Mouse (Mus musculus) MEL (cell line): ENCODE results near the gene H2-DMb1.

Source experiments
- CHD1 ChIP-seq: IDR thresholded peaks from 2 replicates; pipeline ENCODE4 v1.6.1; 2012; ENCODE audit warnings: low read depth, mild to moderate bottlenecking, inconsistent platforms, low read length, improper control_type of control experiment
- CTCF ChIP-seq, 3 experiments: IDR thresholded peaks in 2 of 3; conservative IDR thresholded peaks in 1 of 3; 2 replicates each; pipeline ENCODE4 v1.5.1; 2011 to 2012; ENCODE audit warnings: low read length in 3 of 3, low read depth in 2 of 3, mild to moderate bottlenecking in 2 of 3, improper control_type of control experiment in 1 of 3, inconsistent platforms in 1 of 3, mixed read lengths in 1 of 3, moderate library complexity in 1 of 3; ENCODE audit not compliant: control insufficient read depth in 1 of 3, insufficient read depth in 1 of 3, poor library complexity in 1 of 3, severe bottlenecking in 1 of 3
- EP300 ChIP-seq, 2 experiments: IDR thresholded peaks; 2 replicates each; pipeline ENCODE4 v1.6.1; 2011; ENCODE audit warnings: improper control_type of control experiment in 2 of 2, low read length in 2 of 2, low read depth in 1 of 2, mild to moderate bottlenecking in 1 of 2
- ETS1 ChIP-seq: IDR thresholded peaks from 2 replicates; pipeline ENCODE4 v1.6.1; 2012; ENCODE audit warnings: low read depth, mild to moderate bottlenecking, inconsistent platforms, low read length, improper control_type of control experiment, moderate library complexity
- GATA1 ChIP-seq: IDR thresholded peaks from 2 replicates; pipeline ENCODE4 v1.6.1; 2011; ENCODE audit warnings: low read depth, low read length, improper control_type of control experiment
- POLR2A ChIP-seq, 2 experiments: IDR thresholded peaks; 2 replicates each; pipeline ENCODE4 v1.6.1; 2011 to 2012; ENCODE audit warnings: low read length in 2 of 2, mild to moderate bottlenecking in 2 of 2, control low read depth in 1 of 2, improper control_type of control experiment in 1 of 2, low read depth in 1 of 2, moderate library complexity in 1 of 2; ENCODE audit not compliant: control insufficient read depth in 1 of 2, insufficient read depth in 1 of 2, poor library complexity in 1 of 2
- POLR2AphosphoS5 ChIP-seq: IDR thresholded peaks from 2 replicates; pipeline ENCODE4 v1.6.1; 2012; ENCODE audit warnings: low read depth, borderline replicate concordance, mild to moderate bottlenecking, inconsistent platforms, low read length, moderate library complexity, mixed read lengths
- RCOR1 ChIP-seq: IDR thresholded peaks from 2 replicates; pipeline ENCODE4 v1.6.1; 2012; ENCODE audit warnings: low read depth, mild to moderate bottlenecking, inconsistent platforms, low read length, improper control_type of control experiment
- SIN3A ChIP-seq: IDR thresholded peaks from 2 replicates; pipeline ENCODE4 v1.6.1; 2012; ENCODE audit warnings: low read length, improper control_type of control experiment, inconsistent platforms

- TF ChIP-seq CTCF (IDR thresholded peaks at IDR 0.05 in 2 of 3, conservative IDR thresholded peaks at IDR 0.05 in 1 of 3; ENCODE audit: control insufficient read depth in 1 of 3, insufficient read depth in 1 of 3, low read depth in 2 of 3, low read length in 3 of 3, poor library complexity in 1 of 3, severe bottlenecking in 1 of 3) (no peak), RCOR1 (no peak), POLR2A (IDR thresholded peaks at IDR 0.05; ENCODE audit: control insufficient read depth in 1 of 2, insufficient read depth in 1 of 2, low read depth in 1 of 2, low read length in 2 of 2, poor library complexity in 1 of 2) (no peak), GATA1 (no peak), POLR2AphosphoS5 (no peak), SIN3A (no peak), EP300 (IDR thresholded peaks at IDR 0.05; ENCODE audit: low read depth in 1 of 2, low read length in 2 of 2) (no peak), CHD1 (no peak), ETS1 (no peak)
These were observed 50.6 kb downstream of the H2-DMb1 start, which contains the start of gene Tap2 for GRCm38 (mm10) chr17:34203444-34203843.
